Mouse (Mus musculus) brain, embryonic 14.5 days (tissue): ENCODE data around the gene Irx2.

Source experiments
- CTCF ChIP-seq: fragments of 200-500 bp; IDR thresholded peaks from 2 replicates; pipeline ENCODE4 v1.5.1; 2012; ENCODE audit warnings: inconsistent platforms, mild to moderate bottlenecking, moderate library complexity, borderline replicate concordance; ENCODE audit not compliant: insufficient read depth, insufficient read length; ENCODE audit errors: extremely low read depth
- POLR2A ChIP-seq: fragments of 200-500 bp; IDR thresholded peaks from 2 replicates; pipeline ENCODE4 v1.6.1; 2012; ENCODE audit warnings: mild to moderate bottlenecking, inconsistent platforms, borderline replicate concordance; ENCODE audit not compliant: poor library complexity, insufficient read depth, insufficient read length, severe bottlenecking; ENCODE audit errors: extremely low read depth

DNA sequence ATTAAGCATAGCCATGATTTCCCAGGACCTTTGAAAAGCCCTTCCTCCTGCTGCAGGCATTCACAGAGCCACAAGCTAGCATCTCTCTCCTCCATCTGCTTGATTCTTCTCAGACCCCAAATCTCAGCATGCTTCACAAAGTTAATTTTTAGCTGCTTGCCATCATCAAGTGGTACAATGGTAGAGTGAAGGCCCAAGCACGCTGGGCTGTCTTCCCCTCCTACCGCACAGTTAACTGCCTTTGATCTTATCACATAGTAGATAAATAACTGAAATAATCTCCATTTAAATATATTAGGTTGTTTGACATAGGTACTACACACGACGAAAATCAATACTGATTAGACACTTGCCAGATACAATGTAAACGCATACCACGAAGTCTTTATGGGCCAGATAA lies 35.3 kb upstream of the Irx2 start:
- TF ChIP-seq CTCF (no peak), POLR2A (no peak)
